Mouse (Mus musculus): Measurements from ENCODE around the gene Gemin6. TPM values are rescaled to one million over a fixed set of nuclear protein-coding genes. Genes with fewer than 3 reads are reported as not detected.
"Not testable (repeated sequence)": the region's sequence is repeated elsewhere in the genome, so short reads cannot be mapped to it uniquely, and the experiment has no call there.

Gene Gemin6
- total and polyA plus RNA-seq, 3 experiments: 2.3 to 4.4 (median 3.6) TPM

- no peak for DNase-seq
- H3K27ac ChIP-seq: peak overlapping the region; percentile 96
- peak overlapping the region; percentile 99 for H3K9ac ChIP-seq (ENCODE audit: low read depth, low read length)
Observed at GRCm38 (mm10) chr17:80206301-80206670, 18.0 kb upstream of the Gemin6 start.

GRCm38 (mm10) chr17:80206671-80207581 lies 17.3 kb upstream of the Gemin6 start, which contains the start of the genes Srsf7 and Ttc39d:
Gene Srsf7, minus strand, starts transcription at chr17:80207307.
Gene Ttc39d, plus strand, starts transcription at chr17:80207460.
- TF ChIP-seq EP300 (IDR thresholded peaks at IDR 0.05; ENCODE audit: insufficient read depth, low read depth, low read length) (peak; percentile 92), CTCF (IDR thresholded peaks at IDR 0.05) (no peak), POLR2A (IDR thresholded peaks at IDR 0.05; ENCODE audit: insufficient read depth, low read depth, low read length) (peak; percentile 100)
- Histone ChIP-seq H3K36me3 (ENCODE audit: control insufficient read depth, insufficient read depth, low read length) (peaks cover 32% of the 10 kb centered on the region), H3K79me2 (replicated peaks; ENCODE audit: control insufficient read depth, insufficient read depth, low read length) (peaks cover 3% of the 10 kb centered on the region), H3K4me1 (ENCODE audit: control insufficient read depth, insufficient read depth, low read length) (peaks cover 6% of the 10 kb centered on the region), H3K27me3 (ENCODE audit: control insufficient read depth, insufficient read depth, low read length) (no peaks in the 10 kb centered on the region), H3K4me3 (peak within 1 kb of the TSS; percentile 90), H3K27ac (peak within 1 kb of the TSS; percentile 96), H3K9ac (ENCODE audit: low read depth, low read length) (peak within 1 kb of the TSS; percentile 99)
- DNase-seq: peak; percentile 98
- under 1% methylated on average over 93 of the region's 95 CpGs for WGBS
- intact Hi-C loops (cut with DNase I): loop anchor here (1.0 to 5.0 kb wide), 4 partner anchors 17 to 314 kb away; partner anchors contain the start of genes Gemin6 and Hnrnpll

More at GRCm38 (mm10) chr17:80206301-80206670, 18.0 kb upstream of the Gemin6 start:
- TF ChIP-seq CTCF (IDR thresholded peaks at IDR 0.05) (no peak), POLR2A (IDR thresholded peaks at IDR 0.05; ENCODE audit: insufficient read depth, low read depth, low read length) (no peak), EP300 (IDR thresholded peaks at IDR 0.05; ENCODE audit: insufficient read depth, low read depth, low read length) (no peak)
- under 1% methylated on average over 36 of the region's 36 CpGs for WGBS
- H3K4me1 ChIP-seq (ENCODE audit: control insufficient read depth, insufficient read depth, low read length): peaks cover 6% of the 10 kb centered on the region
- peak overlapping the region; percentile 90 for H3K4me3 ChIP-seq
- intact Hi-C loops (cut with DNase I): loop anchor here (1.0 to 5.0 kb wide), 4 partner anchors 18 to 313 kb away; partner anchors contain the start of genes Gemin6 and Hnrnpll
- H3K27me3 ChIP-seq (ENCODE audit: control insufficient read depth, insufficient read depth, low read length): no peaks in the 10 kb centered on the region
- peaks cover 38% of the 10 kb centered on the region for H3K36me3 ChIP-seq (ENCODE audit: control insufficient read depth, insufficient read depth, low read length)
- H3K79me2 ChIP-seq (replicated peaks; ENCODE audit: control insufficient read depth, insufficient read depth, low read length): peaks cover 3% of the 10 kb centered on the region

- H3K27me3 ChIP-seq (ENCODE audit: control insufficient read depth, insufficient read depth, low read length): not testable (repeated sequence)
Observed at GRCm38 (mm10) chr17:80213998-80214397, 10.2 kb upstream of the Gemin6 start.

GRCm38 (mm10) chr17:80220131-80220530 lies 4.1 kb upstream of the Gemin6 start:
- Histone ChIP-seq H3K27ac (no peak overlapping the region), H3K27me3 (ENCODE audit: control insufficient read depth, insufficient read depth, low read length) (no peaks in the 10 kb centered on the region), H3K9ac (ENCODE audit: low read depth, low read length) (no peak overlapping the region), H3K79me2 (replicated peaks; ENCODE audit: control insufficient read depth, insufficient read depth, low read length) (no peaks in the 10 kb centered on the region), H3K36me3 (ENCODE audit: control insufficient read depth, insufficient read depth, low read length) (no peaks in the 10 kb centered on the region), H3K4me1 (ENCODE audit: control insufficient read depth, insufficient read depth, low read length) (peaks cover 2% of the 10 kb centered on the region), H3K4me3 (no peak overlapping the region)
- DNase-seq: no peak
- intact Hi-C loops (cut with DNase I): no loop called here
- TF ChIP-seq EP300 (IDR thresholded peaks at IDR 0.05; ENCODE audit: insufficient read depth, low read depth, low read length): no peak
- no peak for TF ChIP-seq CTCF (IDR thresholded peaks at IDR 0.05)
- TF ChIP-seq POLR2A (IDR thresholded peaks at IDR 0.05; ENCODE audit: insufficient read depth, low read depth, low read length): no peak
- 58% methylated on average over 2 of the region's 2 CpGs for WGBS

More at GRCm38 (mm10) chr17:80213998-80214397, 10.2 kb upstream of the Gemin6 start:
- H3K36me3 ChIP-seq (ENCODE audit: control insufficient read depth, insufficient read depth, low read length); H3K4me1 ChIP-seq (ENCODE audit: control insufficient read depth, insufficient read depth, low read length); H3K9ac ChIP-seq (ENCODE audit: low read depth, low read length); H3K79me2 ChIP-seq (replicated peaks; ENCODE audit: control insufficient read depth, insufficient read depth, low read length); DNase-seq; H3K27ac ChIP-seq; intact Hi-C loops (cut with DNase I); H3K4me3 ChIP-seq: not testable (repeated sequence)
- WGBS: 93% methylated on average over 4 of the region's 4 CpGs

GRCm38 (mm10) chr17:80221202-80221601 lies 3.0 kb upstream of the Gemin6 start:
- no peak overlapping the region for H3K9ac ChIP-seq (ENCODE audit: low read depth, low read length)
- TF ChIP-seq EP300 (IDR thresholded peaks at IDR 0.05; ENCODE audit: insufficient read depth, low read depth, low read length) (no peak), CTCF (IDR thresholded peaks at IDR 0.05) (no peak), POLR2A (IDR thresholded peaks at IDR 0.05; ENCODE audit: insufficient read depth, low read depth, low read length) (no peak)
- H3K36me3 ChIP-seq (ENCODE audit: control insufficient read depth, insufficient read depth, low read length): no peaks in the 10 kb centered on the region
- no peak for DNase-seq
- 68% methylated on average over 9 of the region's 9 CpGs for WGBS
- H3K4me3 ChIP-seq: no peak overlapping the region
- intact Hi-C loops (cut with DNase I): no loop called here
- no peak overlapping the region for H3K27ac ChIP-seq
- H3K27me3 ChIP-seq (ENCODE audit: control insufficient read depth, insufficient read depth, low read length): no peaks in the 10 kb centered on the region
- peaks cover 2% of the 10 kb centered on the region for H3K4me1 ChIP-seq (ENCODE audit: control insufficient read depth, insufficient read depth, low read length)
- no peaks in the 10 kb centered on the region for H3K79me2 ChIP-seq (replicated peaks; ENCODE audit: control insufficient read depth, insufficient read depth, low read length)
